Mouse (Mus musculus) intestine, postnatal 0 days (tissue): ENCODE measurements around the gene Tsku. TPM values are rescaled to one million over a fixed set of nuclear protein-coding genes. Genes with fewer than 3 reads are reported as not detected.

Experiments used
- ATAC-seq: fragments of 200-750 bp; cut with Nextera tagmentation; 2 replicates; pipeline ENCODE4 v1.8.0; 2017; ENCODE audit warnings: mild to moderate bottlenecking, moderate TSS enrichment, moderate library complexity
- H3K27ac ChIP-seq: fragments of 300-500 bp; sonication (generic); 2 replicates; pipeline ENCODE4 v1.5.1; 2014; ENCODE audit warnings: mild to moderate bottlenecking, low read depth, low read length, moderate library complexity
- H3K27me3 ChIP-seq: fragments of 300-500 bp; sonication (generic); replicated peaks from 2 replicates; pipeline ENCODE4 v1.6.1; 2014; ENCODE audit warnings: low read length, mixed read lengths; ENCODE audit not compliant: control insufficient read depth, insufficient read depth
- H3K36me3 ChIP-seq: fragments of 300-500 bp; sonication (generic); 2 replicates; pipeline ENCODE4 v1.6.1; 2014; ENCODE audit warnings: mild to moderate bottlenecking, moderate library complexity; ENCODE audit not compliant: control insufficient read depth, insufficient read depth
- H3K4me1 ChIP-seq: fragments of 300-500 bp; sonication (generic); replicated peaks from 2 replicates; pipeline ENCODE4 v1.6.1; 2014; ENCODE audit warnings: antibody characterized with exemption, low read length, mixed read lengths; ENCODE audit not compliant: control insufficient read depth, insufficient read depth
- H3K4me2 ChIP-seq: fragments of 300-500 bp; sonication (generic); replicated peaks from 2 replicates; pipeline ENCODE4 v1.6.1; 2014; ENCODE audit warnings: low read depth, mild to moderate bottlenecking, moderate library complexity
- H3K4me3 ChIP-seq: fragments of 300-500 bp; sonication (generic); 2 replicates; pipeline ENCODE4 v1.5.1; 2014; ENCODE audit warnings: low read depth, low read length
- H3K9ac ChIP-seq: fragments of 300-500 bp; sonication (generic); 2 replicates; pipeline ENCODE4 v1.6.1; 2014; ENCODE audit warnings: mild to moderate bottlenecking, low read depth, low read length
- H3K9me3 ChIP-seq: fragments of 300-500 bp; sonication (generic); 2 replicates; pipeline ENCODE4 v1.6.1; 2016; ENCODE audit warnings: mixed run types; ENCODE audit not compliant: control insufficient read depth
- CTCF ChIP-seq: sonication (generic); IDR thresholded peaks from 2 replicates; pipeline ENCODE4 v1.5.1; 2016; ENCODE audit warnings: low read depth, mild to moderate bottlenecking, control low read depth, antibody characterized with exemption, moderate library complexity
- WGBS: fragments of 180-500 bp; shearing (Covaris S2); extraction: QIAGEN DNeasy Blood & Tissue Kit; methylation state at CpG from one replicate; pipeline ENCODE4 v1.1.7; 2014; 5-methylcytosine and 5-hydroxymethylcytosine counted together
- polyA plus RNA-seq: library from polyadenylated mRNA; unstranded; fragments of >200 nt; fragmentation: Nextera tagmentation; extraction: Ambion mirVana; gene quantifications from 2 replicates; pipeline ENCODE4 v1.2.1, GENCODE M21; 2015

The Tsku gene
- polyA plus RNA-seq, 1 experiment from 2014 or later: 3.6 TPM

DNA sequence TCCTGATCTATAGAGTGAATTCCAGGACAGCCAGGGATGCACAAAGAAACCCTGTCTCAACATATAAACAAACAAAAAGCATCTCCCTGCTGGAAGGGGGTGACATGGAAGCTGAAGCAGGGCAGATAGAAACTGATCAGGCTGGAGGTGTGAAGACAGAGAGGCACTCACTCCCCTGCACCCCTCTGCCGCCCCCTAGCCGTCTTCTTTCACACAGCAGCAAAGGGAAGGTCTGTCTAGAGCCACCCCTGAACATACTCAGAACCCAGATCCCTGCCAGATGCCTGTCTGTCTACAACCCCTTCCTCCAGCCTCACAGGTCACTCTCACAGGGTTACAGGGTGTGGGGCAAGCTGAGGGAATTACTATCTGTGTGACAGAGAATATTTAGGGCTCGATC is 16.8 kb downstream of the Tsku start:
- Histone ChIP-seq H3K9me3 (no peaks in the 10 kb centered on the region), H3K4me3 (no peak overlapping the region), H3K4me2 (no peak overlapping the region), H3K36me3 (no peaks in the 10 kb centered on the region), H3K9ac (no peak overlapping the region), H3K4me1 (no peaks in the 10 kb centered on the region), H3K27ac (no peak overlapping the region), H3K27me3 (no peaks in the 10 kb centered on the region; the same call in 1 of the 2 replicates)
- 24% methylated on average over 3 of the region's 3 CpGs for WGBS
- ATAC-seq: no peak
- peak; percentile 75 for TF ChIP-seq CTCF

DNA sequence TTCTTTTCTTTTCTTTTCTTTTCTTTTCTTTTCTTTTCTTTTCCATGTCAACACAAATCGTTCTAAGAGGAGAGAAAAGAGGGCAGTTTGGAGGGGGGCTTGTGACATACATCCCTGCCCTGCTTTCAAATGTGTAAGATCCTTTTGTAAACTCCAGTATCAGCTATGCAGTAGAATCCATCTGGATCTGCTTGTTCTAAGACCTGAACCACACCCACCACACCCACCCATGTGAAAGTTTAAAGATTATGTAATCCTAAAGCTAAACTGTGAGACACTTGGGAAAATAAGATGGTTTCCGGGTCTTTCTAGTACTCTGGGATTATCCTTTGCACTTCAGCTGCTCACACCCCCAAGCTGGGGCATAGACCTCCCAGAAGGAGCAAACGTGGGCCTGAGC is 18.9 kb downstream of the Tsku start:
- H3K9me3 ChIP-seq: no peaks in the 10 kb centered on the region
- TF ChIP-seq CTCF: no peak
- WGBS: 52% methylated on average over 3 of the region's 3 CpGs
- no peak overlapping the region for H3K9ac ChIP-seq
- H3K27me3 ChIP-seq: no peaks in the 10 kb centered on the region; the same call in 1 of the 2 replicates
- no peak overlapping the region for H3K27ac ChIP-seq
- no peak for ATAC-seq
- no peak overlapping the region for H3K4me2 ChIP-seq
- H3K36me3 ChIP-seq: no peaks in the 10 kb centered on the region
- H3K4me3 ChIP-seq: no peak overlapping the region
- H3K4me1 ChIP-seq: no peaks in the 10 kb centered on the region

DNA sequence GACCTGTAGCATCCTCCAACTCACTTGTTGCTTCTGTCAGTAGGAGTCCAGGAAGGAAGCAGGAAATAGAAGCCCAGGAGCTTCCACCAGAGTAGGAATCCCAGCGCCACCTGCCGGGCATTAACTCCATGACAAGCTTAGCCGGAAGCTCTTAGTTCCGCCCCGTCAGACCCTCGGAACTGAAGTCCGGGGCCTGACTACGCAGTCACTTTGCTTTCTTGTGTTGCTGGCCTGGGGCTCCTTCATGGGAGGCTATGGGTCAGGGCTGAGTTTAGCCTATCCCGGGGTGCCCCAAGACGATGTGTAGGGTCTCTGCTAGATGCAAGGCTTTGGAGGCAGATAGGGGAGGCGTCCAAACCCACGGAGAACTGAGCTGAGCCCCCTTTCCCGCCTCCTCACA is 19.7 kb downstream of the Tsku start:
- Histone ChIP-seq H3K27me3 (no peaks in the 10 kb centered on the region; the same call in 1 of the 2 replicates), H3K36me3 (no peaks in the 10 kb centered on the region), H3K4me3 (peak overlapping the region; percentile 44), H3K27ac (no peak overlapping the region), H3K9me3 (no peaks in the 10 kb centered on the region), H3K4me1 (no peaks in the 10 kb centered on the region), H3K9ac (peak overlapping the region; percentile 50), H3K4me2 (peak overlapping the region; percentile 86)
- TF ChIP-seq CTCF: peak; percentile 96
- 5% methylated on average over 13 of the region's 13 CpGs for WGBS
- peak; percentile 53 for ATAC-seq

DNA sequence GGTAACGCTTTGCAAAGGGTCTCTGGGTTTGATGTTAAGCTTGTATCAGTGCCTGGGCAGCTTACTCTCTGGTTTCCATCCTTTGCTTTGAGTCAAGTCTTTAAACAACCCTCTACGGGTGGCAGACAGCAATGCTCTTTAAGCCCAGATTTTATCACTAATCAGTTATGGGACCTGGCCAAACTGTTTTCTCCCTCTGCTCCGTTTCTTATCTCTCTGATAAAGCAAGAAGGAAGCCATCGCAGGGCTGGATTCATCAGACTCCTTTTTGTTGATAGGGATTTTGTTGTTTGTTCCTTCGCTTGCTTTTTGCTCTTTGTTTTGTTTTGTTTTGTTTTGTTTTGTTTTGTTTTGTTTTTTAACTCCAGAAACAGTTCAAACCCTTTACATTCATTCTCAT is 20.8 kb downstream of the Tsku start:
- 55% methylated on average over 5 of the region's 5 CpGs for whole genome bisulfite sequencing
- Histone ChIP-seq H3K36me3 (no peaks in the 10 kb centered on the region), H3K27me3 (no peaks in the 10 kb centered on the region; the same call in 1 of the 2 replicates), H3K4me2 (no peak overlapping the region), H3K4me1 (no peaks in the 10 kb centered on the region), H3K27ac (no peak overlapping the region), H3K9me3 (no peaks in the 10 kb centered on the region), H3K9ac (no peak overlapping the region), H3K4me3 (no peak overlapping the region)
- ATAC-seq: no peak
- TF ChIP-seq CTCF: no peak

DNA sequence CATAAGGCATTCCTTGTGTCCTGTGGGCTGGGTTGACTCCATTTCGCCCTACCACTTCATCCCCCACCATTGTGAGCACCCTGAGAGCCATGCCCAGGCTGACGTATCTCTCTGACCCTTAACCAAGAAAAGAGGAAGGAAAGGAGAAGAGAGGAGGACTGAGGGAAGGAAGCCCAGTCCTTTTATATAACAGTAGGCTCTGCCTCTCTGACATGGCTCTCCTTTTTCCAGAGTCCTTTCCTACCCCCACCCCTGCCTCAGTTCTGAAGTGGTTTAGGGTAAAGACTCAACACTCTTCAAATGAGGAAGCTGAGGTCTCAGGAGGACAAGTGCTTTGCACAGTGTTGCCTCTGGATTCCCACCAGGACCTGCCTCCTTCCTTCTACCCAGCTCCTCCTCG is 27.1 kb downstream of the Tsku start:
- Histone ChIP-seq H3K36me3 (no peaks in the 10 kb centered on the region), H3K4me3 (no peak overlapping the region), H3K27me3 (no peaks in the 10 kb centered on the region), H3K4me2 (no peak overlapping the region), H3K4me1 (no peaks in the 10 kb centered on the region), H3K27ac (no peak overlapping the region), H3K9me3 (no peaks in the 10 kb centered on the region), H3K9ac (no peak overlapping the region)
- ATAC-seq: no peak
- 71% methylated on average over 3 of the region's 3 CpGs for WGBS
- TF ChIP-seq CTCF: no peak

DNA sequence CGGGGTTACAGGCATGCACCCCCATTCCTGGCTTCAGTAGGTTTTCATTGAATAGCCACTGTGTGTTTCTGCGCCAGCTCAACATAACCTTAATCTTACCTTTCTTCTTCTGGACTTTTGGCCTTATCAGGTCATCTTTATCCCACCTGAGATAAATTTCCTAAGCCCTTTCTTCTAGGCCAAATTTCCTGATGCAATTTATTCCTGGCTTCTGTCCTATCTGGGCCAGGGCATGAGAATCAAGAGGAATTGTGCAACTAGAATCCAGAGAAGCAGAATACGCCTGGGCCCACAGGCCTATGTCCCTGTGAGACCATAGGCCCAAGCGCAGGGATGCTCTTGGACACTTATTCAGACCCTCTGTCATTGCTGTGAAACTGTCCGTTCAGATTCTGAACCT is 27.6 kb downstream of the Tsku start:
- H3K27ac ChIP-seq: no peak overlapping the region
- no peaks in the 10 kb centered on the region for H3K36me3 ChIP-seq
- no peak overlapping the region for H3K4me2 ChIP-seq
- H3K4me1 ChIP-seq: no peaks in the 10 kb centered on the region
- H3K9ac ChIP-seq: no peak overlapping the region
- no peak for ATAC-seq
- no peak for TF ChIP-seq CTCF
- no peaks in the 10 kb centered on the region for H3K9me3 ChIP-seq
- 96% methylated on average over 5 of the region's 5 CpGs for WGBS
- no peaks in the 10 kb centered on the region for H3K27me3 ChIP-seq
- H3K4me3 ChIP-seq: no peak overlapping the region
